ENCODE assay signal across 8 mouse cellular contexts in genomic region chr7:143977831-143978682, GRCm38 (mm10). TPM values are rescaled to one million over a fixed set of nuclear protein-coding genes. Genes with fewer than 3 reads are reported as not detected.
DNase-seq lines count a peak whose midpoint lies in the region; ATAC-seq and TF ChIP-seq lines count a peak whose summit lies in the region.

No protein-coding gene starts in this region.

- peak overlapping the region; percentile 45 for H3K4me3 ChIP-seq in heart, embryonic 15.5 days
- H3K4me3 ChIP-seq in hindbrain, embryonic 12.5 days = peak overlapping the region; percentile 49
- H3K4me3 ChIP-seq in limb, embryonic 14.5 days (replicated peaks; ENCODE audit: low read length) = peak overlapping the region; percentile 48
- H3K4me3 ChIP-seq in midbrain, postnatal 0 days (ENCODE audit: low read depth, low read length) = peak overlapping the region; percentile 56

- TF ChIP-seq CTCF in midbrain, postnatal 0 days (IDR thresholded peaks at IDR 0.05) = no peak

- ATAC-seq in heart, embryonic 15.5 days (replicated peaks; ENCODE audit: insufficient number of reproducible peaks, insufficient read depth, low FRiP score, low read depth) = no peak
- ATAC-seq in hindbrain, embryonic 12.5 days (ENCODE audit: low FRiP score) = peak; percentile 64; the same call in 1 of the 2 replicates
- peak; percentile 71; the same call in 1 of the 2 replicates for ATAC-seq in limb, embryonic 14.5 days (ENCODE audit: low FRiP score, low read depth)
- peak; percentile 62; the same call in 1 of the 2 replicates for ATAC-seq in midbrain, postnatal 0 days (ENCODE audit: low FRiP score)

- no peak for DNase-seq in heart, postnatal 10 days
- peak; percentile 11 for DNase-seq in adrenal gland, postnatal 10 days
- DNase-seq in limb, embryonic 14.5 days (ENCODE audit: low spot score) = no peak
- DNase-seq in midbrain, postnatal 0 days (ENCODE audit: low spot score) = no peak
- DNase-seq in layer of hippocampus, adult 18-20 months (ENCODE audit: low spot score in 2 of 2) = no peak
- DNase-seq in gastrocnemius, adult 18-20 months (ENCODE audit: low spot score) = no peak

- H3K4me1 ChIP-seq in heart, embryonic 15.5 days (replicated peaks) = peaks cover 15% of the 10 kb centered on the region
- H3K4me1 ChIP-seq in hindbrain, embryonic 12.5 days = peaks cover 20% of the 10 kb centered on the region
- 0 out of 2 replicates have a peak, but pooled peaks cover 3% of the 10 kb centered on the region for H3K4me1 ChIP-seq in limb, embryonic 14.5 days (ENCODE audit: control insufficient read depth, insufficient read depth, low read length)
- no peaks in the 10 kb centered on the region for H3K4me1 ChIP-seq in midbrain, postnatal 0 days (ENCODE audit: insufficient read depth, low read length)

- no peaks in the 10 kb centered on the region for H3K36me3 ChIP-seq in heart, embryonic 15.5 days
- no peaks in the 10 kb centered on the region for H3K36me3 ChIP-seq in hindbrain, embryonic 12.5 days
- no peaks in the 10 kb centered on the region for H3K36me3 ChIP-seq in limb, embryonic 14.5 days (ENCODE audit: control insufficient read depth, insufficient read depth, low read length)
- no peaks in the 10 kb centered on the region for H3K36me3 ChIP-seq in midbrain, postnatal 0 days (ENCODE audit: insufficient read depth, low read length)

- under 1% methylated on average over 67 of the region's 67 CpGs for WGBS in heart, embryonic 15.5 days
- 1% methylated on average over 67 of the region's 67 CpGs for WGBS in hindbrain, embryonic 12.5 days
- under 1% methylated on average over 66 of the region's 67 CpGs for WGBS in limb, embryonic 14.5 days
- WGBS in midbrain, postnatal 0 days = 0% methylated on average over 66 of the region's 67 CpGs

- H3K27me3 ChIP-seq in heart, embryonic 15.5 days = peaks cover 91% of the 10 kb centered on the region
- H3K27me3 ChIP-seq in hindbrain, embryonic 12.5 days = peaks cover 70% of the 10 kb centered on the region
- peaks cover 60% of the 10 kb centered on the region for H3K27me3 ChIP-seq in limb, embryonic 14.5 days (ENCODE audit: control insufficient read depth, insufficient read depth, low read length)
- peaks cover 34% of the 10 kb centered on the region for H3K27me3 ChIP-seq in midbrain, postnatal 0 days (ENCODE audit: insufficient read depth, low read length)

- intact Hi-C loops in heart, postnatal 10 days (cut with DNase I) = no loop called here

- no peak overlapping the region for H3K9ac ChIP-seq in heart, embryonic 15.5 days
- H3K9ac ChIP-seq in hindbrain, embryonic 12.5 days = 0 out of 2 replicates have a peak overlapping the region, but pooled peaks have one; percentile 38
- no peak overlapping the region for H3K9ac ChIP-seq in limb, embryonic 14.5 days (ENCODE audit: low read depth, low read length, severe bottlenecking)
- H3K9ac ChIP-seq in midbrain, postnatal 0 days (replicated peaks; ENCODE audit: low read length, poor library complexity, severe bottlenecking) = peak overlapping the region; percentile 54

- peak overlapping the region; percentile 75 for H3K4me2 ChIP-seq in heart, embryonic 15.5 days
- H3K4me2 ChIP-seq in hindbrain, embryonic 12.5 days (replicated peaks) = peak overlapping the region; percentile 98
- peak overlapping the region; percentile 85 for H3K4me2 ChIP-seq in limb, embryonic 14.5 days (replicated peaks; ENCODE audit: low read depth, low read length, severe bottlenecking)
- peak overlapping the region; percentile 99 for H3K4me2 ChIP-seq in midbrain, postnatal 0 days (ENCODE audit: low read depth, low read length, poor library complexity, severe bottlenecking)

- H3K9me3 ChIP-seq in heart, embryonic 15.5 days (replicated peaks) = no peaks in the 10 kb centered on the region
- H3K9me3 ChIP-seq in hindbrain, embryonic 12.5 days (replicated peaks) = no peaks in the 10 kb centered on the region
- no peaks in the 10 kb centered on the region for H3K9me3 ChIP-seq in limb, embryonic 14.5 days (ENCODE audit: control insufficient read depth, low read length)
- no peaks in the 10 kb centered on the region for H3K9me3 ChIP-seq in midbrain, postnatal 0 days (ENCODE audit: low read length)

- H3K27ac ChIP-seq in heart, embryonic 15.5 days = no peak overlapping the region
- H3K27ac ChIP-seq in hindbrain, embryonic 12.5 days = no peak overlapping the region
- H3K27ac ChIP-seq in limb, embryonic 14.5 days (replicated peaks; ENCODE audit: low read depth, low read length) = no peak overlapping the region
- no peak overlapping the region for H3K27ac ChIP-seq in midbrain, postnatal 0 days (ENCODE audit: low read depth, low read length)

- TF ChIP-seq POLR2A in limb, embryonic 14.5 days (IDR thresholded peaks at IDR 0.05; ENCODE audit: borderline replicate concordance, extremely low read depth, insufficient read depth, insufficient read length) = no peak

RNA-seq across cellular contexts. Expression of gene Shank2, which starts 23.7 kb away (rescaled TPM):
- 0.50 and 0.81 TPM in 2 replicates for polyA plus RNA-seq in heart, embryonic 15.5 days (2015; fragmentation: Nextera tagmentation; extraction: Ambion mirVana)
- under 1 TPM; 0.69 to 0.93 TPM for total RNA-seq in heart, postnatal 10 days (2021)
- 1 to 10 TPM; 3.6 to 6.5 TPM for total RNA-seq in adrenal gland, postnatal 10 days (2021)
- polyA plus RNA-seq in hindbrain, embryonic 12.5 days (2016; fragmentation: Nextera tagmentation; extraction: Ambion mirVana) = 3.3 and 3.7 TPM in 2 replicates
- polyA plus RNA-seq in limb, embryonic 14.5 days (2012; rRNA removed) = 0.81 and 0.89 TPM in 2 replicates
- polyA plus RNA-seq in limb, embryonic 14.5 days (2014; fragmentation: Nextera tagmentation; extraction: Ambion mirVana) = 0.33 and 0.59 TPM in 2 replicates
- total RNA-seq in midbrain, postnatal 0 days (2014; rRNA removed) = 32.5 and 32.6 TPM in 2 replicates
- polyA plus RNA-seq in midbrain, postnatal 0 days (2015; fragmentation: Nextera tagmentation; extraction: Ambion mirVana) = 7.7 and 9.3 TPM in 2 replicates
- 100 to 1,000 TPM; 119 to 122 TPM for total RNA-seq in layer of hippocampus, adult 18-20 months (2021)
- total RNA-seq in gastrocnemius, adult 18-20 months (2021) = under 1 TPM; 0.11 to 0.12 TPM

Comparison
In these comparisons a context has a peak if more than half of its experiments do, and no peak if none do; other contexts are left out.
1. H3K9ac ChIP-seq: peak in hindbrain, embryonic 12.5 days (single experiment) and midbrain, postnatal 0 days (single experiment); none in heart, embryonic 15.5 days (single experiment) and limb, embryonic 14.5 days (single experiment).
2. Peak in every context shown above with its lines, with median percentiles within 50 percentile points of each other: H3K4me2 ChIP-seq and H3K4me3 ChIP-seq.